Mouse (Mus musculus): ENCODE measurements around the gene Prr29.

GRCm38 (mm10) chr11:106318406-106319366 lies 46.6 kb upstream of the Prr29 start:
- TF ChIP-seq POLR2A (IDR thresholded peaks at IDR 0.05; ENCODE audit: insufficient read depth, low read length) (no peak), CTCF (IDR thresholded peaks at IDR 0.05; ENCODE audit: low read depth, low read length) (no peak), EP300 (IDR thresholded peaks at IDR 0.05; ENCODE audit: insufficient read depth, low read depth, low read length) (no peak)

All from ES-Bruce4 (cell line).